Mouse (Mus musculus) thymus, postnatal 10 days (tissue): ENCODE data around the gene Eif3m.
"Not testable (repeated sequence)": the region's sequence is repeated elsewhere in the genome, so short reads cannot be mapped to it uniquely, and the experiment has no call there.

Experiments
- DNase-seq, 2 experiments: peaks; one replicate each; pipeline ENCODE4 v3.0.0; 2021; ENCODE audit warnings: low spot score in 2 of 2

Gene Eif3m

GRCm38 (mm10) chr2:105016967-105017287, at the start of gene Eif3m:
Gene Eif3m, minus strand, starts transcription at chr2:105017080.
- peak; percentile 94 to 95 for DNase-seq

DNA sequence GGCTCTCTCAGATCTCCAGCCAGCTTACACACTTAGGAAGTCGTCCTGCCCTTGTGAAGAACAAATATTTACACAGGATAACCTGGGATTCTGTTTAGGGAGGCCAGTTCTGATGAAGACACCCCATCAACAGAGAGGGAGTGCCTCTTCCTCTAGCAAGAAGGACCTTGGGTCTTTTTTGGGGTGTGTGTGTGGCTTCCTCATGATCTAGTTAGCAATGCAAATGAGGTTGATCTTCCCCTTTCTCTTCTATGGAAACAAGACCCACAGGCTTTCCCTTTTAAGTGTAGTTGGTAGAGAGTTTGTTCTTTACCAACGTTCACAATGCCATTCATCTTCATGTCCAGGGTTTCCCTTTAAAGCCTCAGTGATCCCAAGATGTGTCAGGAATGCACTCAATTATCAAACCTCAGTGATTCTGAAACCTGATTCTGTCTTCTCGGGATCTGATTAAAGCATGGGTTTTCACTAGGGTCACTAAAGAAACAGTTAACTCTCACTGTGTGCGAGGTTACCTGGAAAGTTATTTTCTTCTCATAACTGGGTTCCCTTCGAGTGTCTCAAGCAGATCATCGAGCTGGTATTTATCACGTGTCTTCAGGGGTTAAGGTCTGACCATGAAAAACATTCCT, 46.0 kb upstream of the Eif3m start:
- no peak for DNase-seq

DNA sequence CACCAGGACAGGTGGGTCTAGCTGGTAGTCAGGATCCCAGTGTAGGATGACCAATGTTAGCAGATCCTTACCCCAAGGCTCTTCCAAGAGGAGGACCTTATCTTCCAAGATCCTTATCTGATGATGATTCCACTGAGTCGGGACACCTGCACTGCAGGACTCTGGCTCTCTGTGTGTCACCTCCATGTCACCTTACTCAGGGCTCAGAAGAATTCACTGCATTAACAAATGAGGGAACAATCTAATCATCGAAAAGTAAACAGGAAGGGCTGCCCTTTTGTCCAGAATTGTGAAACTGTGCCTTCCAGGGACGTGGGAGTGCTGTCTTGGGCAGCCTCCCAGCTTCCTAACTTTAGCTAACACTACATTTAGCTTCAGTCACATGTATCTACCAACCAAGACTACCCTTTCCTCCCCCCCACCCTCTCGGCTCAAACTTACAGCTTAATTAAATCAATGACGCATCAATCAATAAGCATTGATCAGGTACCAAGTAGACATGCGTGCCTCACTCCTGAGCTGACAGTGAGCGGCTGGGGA, 41.8 kb upstream of the Eif3m start:
- DNase-seq = no peak

- DNase-seq = no peak
Observed at GRCm38 (mm10) chr2:105055529-105055928, 38.6 kb upstream of the Eif3m start.

GRCm38 (mm10) chr2:105048301-105048700, 31.4 kb upstream of the Eif3m start:
- DNase-seq = no peak

- DNase-seq = no peak
Observed at GRCm38 (mm10) chr2:105043152-105043551, 26.3 kb upstream of the Eif3m start.

DNA sequence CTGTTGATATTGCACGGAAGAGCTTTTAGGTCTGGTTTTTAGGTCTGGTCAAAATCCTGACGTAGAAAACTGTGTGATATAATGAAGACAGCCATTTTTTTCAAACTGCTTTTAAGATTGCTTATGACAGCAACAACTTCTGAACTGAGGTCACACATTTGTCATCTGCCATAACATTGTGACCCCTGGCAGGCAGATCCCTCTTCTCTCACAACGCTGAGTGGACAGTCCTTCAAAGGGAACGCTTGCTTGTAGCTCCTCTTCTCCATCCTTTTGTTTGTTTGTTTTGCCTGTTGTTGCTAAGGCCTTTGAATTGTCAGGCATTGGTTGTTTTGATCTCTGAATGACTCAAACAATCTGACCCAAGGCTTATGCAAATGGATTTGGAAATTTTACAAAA, 24.0 kb upstream of the Eif3m start:
- DNase-seq = no peak

- DNase-seq = no peak
Observed at GRCm38 (mm10) chr2:105038879-105039278, 22.0 kb upstream of the Eif3m start.

DNA sequence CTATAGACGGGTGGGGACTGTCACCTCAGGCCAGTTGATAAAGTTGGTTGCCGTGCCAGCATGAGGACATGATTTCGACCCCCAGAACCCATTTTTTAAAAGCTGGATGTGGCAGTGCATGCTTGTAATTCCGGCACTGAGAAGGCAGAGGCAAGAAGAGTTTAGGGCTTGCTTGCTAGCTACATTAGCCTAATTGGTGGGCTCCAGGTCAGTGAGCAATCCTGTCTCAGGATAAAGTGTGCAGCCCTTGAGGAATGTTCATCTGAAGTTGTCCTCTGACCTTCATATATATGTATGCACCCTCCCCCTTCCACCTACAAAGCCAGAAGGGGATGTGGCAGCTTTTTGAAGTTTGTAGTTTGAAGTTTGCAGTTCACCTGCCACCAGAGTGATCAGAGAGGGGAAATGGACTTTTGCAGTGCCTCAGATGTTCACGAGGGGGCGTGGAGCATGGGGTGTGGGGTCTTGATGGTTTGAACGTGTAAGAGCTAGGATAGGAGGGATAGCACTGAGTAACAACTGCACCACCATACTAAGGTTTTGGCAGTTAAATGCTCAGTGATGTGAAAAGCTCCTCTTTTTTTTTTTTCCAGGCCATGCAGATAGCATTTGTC, 21.2 kb upstream of the Eif3m start:
- DNase-seq = peak; percentile 31 to 39

DNA sequence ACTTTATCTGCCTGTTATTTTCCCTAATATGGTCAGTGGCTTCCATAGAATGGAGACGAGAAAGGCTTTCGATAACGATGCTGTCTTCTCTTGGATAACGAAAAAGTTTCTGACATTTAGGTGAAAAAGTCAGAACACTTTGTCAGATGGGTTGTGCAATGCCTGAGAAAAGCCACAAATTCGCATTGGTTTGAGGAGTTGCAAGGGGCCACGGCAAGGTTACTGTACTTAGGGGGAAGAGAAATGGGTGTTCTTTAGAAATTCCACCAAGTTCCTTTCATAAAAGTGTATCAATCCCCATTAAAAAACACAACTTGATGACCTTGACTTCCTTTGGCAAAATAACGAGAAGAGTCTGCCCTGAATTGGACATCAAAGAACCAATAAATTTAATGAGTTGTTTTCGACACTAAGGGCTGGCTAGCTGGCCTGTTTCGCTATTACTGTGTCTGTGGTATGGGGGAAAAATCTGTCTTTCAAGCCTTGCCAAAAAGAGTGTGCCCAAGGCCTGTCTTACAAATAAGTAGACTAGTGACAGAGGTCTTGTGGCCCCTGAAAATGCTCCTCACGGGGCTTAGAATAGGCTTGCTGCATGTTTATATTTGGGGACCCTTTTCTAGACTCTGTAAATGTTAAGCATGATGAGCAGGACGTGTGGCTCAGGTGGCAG, 19.7 kb upstream of the Eif3m start:
- DNase-seq = no peak

DNA sequence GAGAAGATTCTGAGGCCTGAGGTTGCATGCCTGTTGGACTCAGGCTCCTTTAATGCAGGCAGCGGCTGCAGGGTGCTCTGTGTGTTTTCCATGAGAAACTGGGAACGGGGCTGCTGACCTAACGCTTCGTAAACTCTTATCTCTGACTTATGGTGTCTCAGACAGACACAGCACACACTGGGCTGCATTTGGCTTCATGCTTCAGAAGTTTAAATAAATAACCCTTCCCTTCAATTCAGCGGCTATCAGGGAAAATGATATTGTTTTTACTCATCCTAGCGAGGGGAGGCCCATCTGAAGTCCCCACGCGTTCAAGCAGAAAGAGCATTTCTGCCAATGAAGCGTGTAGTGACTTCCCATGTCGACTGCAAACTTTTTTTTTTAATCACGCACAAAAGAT, 19.1 kb upstream of the Eif3m start:
- no peak for DNase-seq

GRCm38 (mm10) chr2:105034084-105034483, 17.2 kb upstream of the Eif3m start:
- DNase-seq = no peak

- no peak for DNase-seq
Observed at GRCm38 (mm10) chr2:105030505-105030904, 13.6 kb upstream of the Eif3m start.

DNA sequence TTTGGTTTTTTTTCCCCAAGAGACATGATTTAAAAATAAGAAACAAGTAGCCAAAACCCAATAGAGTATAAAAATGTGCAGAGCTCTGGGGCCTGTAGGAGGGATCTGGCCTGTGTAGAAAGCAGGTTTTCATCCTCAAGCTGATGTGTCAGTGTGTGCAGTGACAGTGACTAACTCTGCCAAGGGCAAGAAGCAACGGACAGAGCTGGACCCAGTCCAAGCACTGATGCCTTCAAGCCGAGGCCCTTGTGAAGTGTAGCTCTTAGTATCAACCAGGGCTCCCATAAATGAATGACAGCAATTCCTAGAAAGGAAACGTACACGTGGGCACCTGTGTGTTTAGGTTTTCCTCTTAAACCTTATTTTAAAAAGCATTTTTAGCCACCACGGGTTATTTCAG, 11.9 kb upstream of the Eif3m start:
- no peak for DNase-seq

GRCm38 (mm10) chr2:105026950-105027695, 10.2 kb upstream of the Eif3m start:
- no peak for DNase-seq

DNA sequence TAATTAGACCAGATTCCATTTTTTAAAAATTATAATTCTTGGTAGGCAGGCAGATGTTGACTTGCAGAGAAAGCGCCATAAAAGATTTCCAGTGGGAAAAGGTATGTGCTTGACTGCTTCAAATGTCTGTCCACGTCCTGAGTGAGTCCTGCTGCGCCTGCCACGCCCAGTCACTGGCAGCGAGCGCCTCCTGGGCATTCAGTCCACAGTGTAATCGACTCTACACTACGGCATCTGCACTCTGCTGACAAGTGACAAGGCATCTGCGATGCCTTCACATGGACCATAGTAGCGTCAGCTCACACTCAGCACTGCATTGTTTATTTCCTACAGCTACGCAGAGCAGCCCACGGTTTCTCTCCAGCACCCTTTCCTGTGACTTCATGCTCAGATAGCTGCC, 8.7 kb upstream of the Eif3m start:
- not testable (repeated sequence) for DNase-seq

DNA sequence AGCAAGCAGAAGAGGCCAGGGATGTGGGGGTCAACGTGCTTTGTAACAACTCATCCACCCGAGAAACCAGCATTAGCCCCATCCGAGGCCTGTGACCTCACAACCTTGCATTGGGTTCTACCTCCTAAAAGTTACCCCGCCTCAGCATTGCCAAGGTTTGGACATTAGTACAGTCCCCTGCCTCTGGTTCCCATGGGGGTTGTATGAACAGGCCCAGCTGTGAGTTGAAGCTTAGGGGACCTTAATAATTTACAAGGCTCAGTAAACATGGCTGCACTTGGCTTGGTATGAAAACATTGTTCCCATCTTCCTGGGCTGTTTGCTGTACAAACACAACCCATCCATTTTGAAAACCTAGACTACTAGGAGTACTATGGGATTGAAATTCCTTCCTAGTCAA, 6.9 kb upstream of the Eif3m start:
- no peak for DNase-seq

DNA sequence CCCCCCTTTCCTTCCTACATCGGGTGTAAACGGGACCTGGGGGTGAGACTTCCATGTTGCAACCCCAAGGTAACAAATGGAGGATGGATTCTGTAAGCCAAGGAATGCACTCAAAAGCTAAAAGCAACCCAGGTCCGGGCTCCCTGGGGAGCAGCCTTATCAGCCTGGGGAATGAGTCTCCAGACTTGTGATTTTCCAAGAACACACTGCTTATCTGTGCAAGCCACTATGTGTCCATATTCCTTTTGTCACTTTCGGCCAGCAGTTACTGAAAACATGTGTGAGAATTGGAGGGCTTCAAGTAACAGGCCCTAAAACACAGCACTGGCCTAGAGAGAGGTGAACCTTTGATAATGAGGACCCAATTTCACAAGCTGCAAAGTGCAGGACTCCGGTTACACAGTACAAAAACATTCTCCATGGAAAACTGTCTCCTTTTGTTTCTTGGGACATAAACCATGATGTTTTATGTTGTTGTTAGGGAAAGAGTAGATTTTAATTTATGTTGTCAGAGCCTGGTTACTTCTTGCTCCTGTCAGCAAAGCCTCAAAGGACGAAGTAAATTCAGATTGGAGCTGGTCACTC, 6.2 kb upstream of the Eif3m start:
- DNase-seq = no peak

- DNase-seq = peak; percentile 29 to 39
Observed at GRCm38 (mm10) chr2:105021836-105022235, 5.0 kb upstream of the Eif3m start.

DNA sequence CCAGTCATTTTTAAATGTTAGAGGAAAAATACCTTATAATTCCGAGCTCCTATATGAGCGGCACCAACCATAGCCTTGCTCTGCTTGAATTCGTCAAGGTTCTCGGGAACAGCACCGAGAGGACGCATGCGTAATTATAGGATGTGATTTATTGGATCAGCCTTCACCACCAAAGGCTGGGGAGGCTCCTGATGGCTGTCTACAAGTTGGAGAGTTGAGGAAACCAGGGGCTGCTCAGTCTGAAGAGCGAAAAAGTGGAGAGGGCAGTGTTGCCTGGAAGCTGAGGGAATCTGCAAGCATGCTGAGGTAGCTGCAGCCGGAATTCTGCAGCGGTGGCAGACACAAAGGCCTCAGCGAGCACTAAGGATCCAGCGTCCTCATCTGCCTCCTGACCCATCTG, 4.4 kb upstream of the Eif3m start:
- no peak for DNase-seq

- DNase-seq = no peak
Observed at GRCm38 (mm10) chr2:105019457-105019856, 2.6 kb upstream of the Eif3m start.

- no peak for DNase-seq
Observed at GRCm38 (mm10) chr2:105017802-105018201, 922 bp upstream of the Eif3m start.
